Mouse (Mus musculus) heart, postnatal 0 days (tissue): Measurements from ENCODE around the gene Ppp2r2c.

Experiments used
- CTCF ChIP-seq: IDR thresholded peaks from 2 replicates; pipeline ENCODE4 v1.5.1; 2016; ENCODE audit warnings: antibody characterized with exemption, control low read depth, low read depth
- EP300 ChIP-seq: IDR thresholded peaks from 2 replicates; pipeline ENCODE4 v1.6.1; 2016; ENCODE audit warnings: antibody characterized with exemption, low read depth

DNA sequence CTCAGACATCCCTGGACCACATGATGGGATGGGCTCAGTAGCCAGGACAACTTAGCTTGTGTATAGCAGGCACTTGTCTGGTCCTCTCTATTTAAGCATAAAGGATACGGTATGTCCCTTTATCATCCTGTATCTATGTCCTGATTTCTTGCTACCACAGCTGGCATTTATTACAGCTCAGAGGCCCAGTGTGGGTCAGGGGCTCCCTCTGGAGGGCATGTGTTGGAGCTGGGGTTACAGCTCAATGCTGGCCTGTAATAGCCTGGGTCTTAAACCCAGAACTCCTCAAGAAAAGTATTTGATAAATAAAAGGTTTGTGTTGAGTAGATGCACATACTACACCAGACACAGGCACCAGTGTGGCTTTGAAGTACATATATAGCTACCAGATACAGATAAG, 51.8 kb downstream of the Ppp2r2c start:
- peak; percentile 60 for TF ChIP-seq CTCF
- TF ChIP-seq EP300 = no peak
